ENCODE assay signal across 30 mouse cellular contexts in genomic region chr2:140769473-140769872, GRCm38 (mm10).
"Had no signal": no experiment of that assay in that cellular context is flagged by ENCODE, and none has a peak within 500 bp of the region (broad histone marks: within the 10 kb centered on the region; RNA-seq: fewer than 3 reads in every experiment).

No protein-coding gene starts in this region.

- H3K27me3 ChIP-seq: limb, embryonic 12.5 days; limb, embryonic 13.5 days; limb, embryonic 15.5 days; liver, embryonic 12.5 days; liver, embryonic 13.5 days; liver, embryonic 15.5 days; lung, embryonic 15.5 days; megakaryocyte, embryonic 14.5 days; midbrain, embryonic 12.5 days; midbrain, embryonic 13.5 days; midbrain, embryonic 15.5 days had no signal

- H3K4me2 ChIP-seq: limb, embryonic 12.5 days; limb, embryonic 13.5 days; limb, embryonic 15.5 days; liver, embryonic 11.5 days; liver, embryonic 12.5 days; liver, embryonic 13.5 days; liver, embryonic 15.5 days; lung, embryonic 15.5 days; midbrain, embryonic 11.5 days; midbrain, embryonic 12.5 days; midbrain, embryonic 13.5 days; midbrain, embryonic 15.5 days had no signal

- H3K27ac ChIP-seq: left cerebral cortex, adult 2 months; limb, embryonic 10.5 days; limb, embryonic 12.5 days; limb, embryonic 13.5 days; limb, embryonic 15.5 days; liver, embryonic 12.5 days; liver, embryonic 13.5 days; liver, embryonic 14.5 days; liver, embryonic 15.5 days; lung, embryonic 15.5 days; macrophage; midbrain, embryonic 12.5 days; midbrain, embryonic 13.5 days; midbrain, embryonic 15.5 days had no signal

- ATAC-seq: liver, embryonic 12.5 days; liver, postnatal 0 days; lung, postnatal 0 days; midbrain, embryonic 13.5 days; midbrain, embryonic 15.5 days; midbrain, embryonic 16.5 days had no signal

- DNase-seq: left cerebral cortex, postnatal 4 days; liver; liver, embryonic 13.5 days; liver, postnatal 0 days; lung, adult 2 months; lung, postnatal 10 days; lung, postnatal 14 days; lung, postnatal 36 days; lung, postnatal 4 days; midbrain, embryonic 14.5 days had no signal

- H3K4me3 ChIP-seq: left cerebral cortex, adult 2 months; limb, embryonic 10.5 days; limb, embryonic 12.5 days; limb, embryonic 13.5 days; limb, embryonic 15.5 days; liver, embryonic 12.5 days; liver, embryonic 13.5 days; liver, embryonic 15.5 days; lung, embryonic 15.5 days; megakaryocyte, embryonic 14.5 days; midbrain, embryonic 10.5 days; midbrain, embryonic 12.5 days; midbrain, embryonic 13.5 days; midbrain, embryonic 15.5 days; myocyte had no signal

- H3K36me3 ChIP-seq: limb, embryonic 10.5 days; limb, embryonic 12.5 days; limb, embryonic 13.5 days; limb, embryonic 15.5 days; liver, embryonic 12.5 days; liver, embryonic 13.5 days; liver, embryonic 15.5 days; lung, embryonic 15.5 days; midbrain, embryonic 10.5 days; midbrain, embryonic 12.5 days; midbrain, embryonic 13.5 days; midbrain, embryonic 15.5 days had no signal

- H3K9me3 ChIP-seq: limb, embryonic 10.5 days; limb, embryonic 12.5 days; limb, embryonic 13.5 days; limb, embryonic 15.5 days; liver, embryonic 12.5 days; liver, embryonic 13.5 days; liver, embryonic 15.5 days; lung, embryonic 15.5 days; megakaryocyte, embryonic 14.5 days; midbrain, embryonic 10.5 days; midbrain, embryonic 12.5 days; midbrain, embryonic 13.5 days; midbrain, embryonic 15.5 days had no signal

- H3K9ac ChIP-seq: limb, embryonic 12.5 days; limb, embryonic 13.5 days; limb, embryonic 15.5 days; liver, embryonic 12.5 days; liver, embryonic 13.5 days; liver, embryonic 14.5 days; liver, embryonic 15.5 days; liver, postnatal 0 days; lung, embryonic 15.5 days; midbrain, embryonic 12.5 days; midbrain, embryonic 13.5 days; midbrain, embryonic 15.5 days had no signal

- H3K4me1 ChIP-seq: limb, embryonic 10.5 days; limb, embryonic 12.5 days; limb, embryonic 13.5 days; limb, embryonic 15.5 days; liver, embryonic 12.5 days; liver, embryonic 13.5 days; liver, embryonic 15.5 days; lung, embryonic 15.5 days; megakaryocyte, embryonic 14.5 days; midbrain, embryonic 12.5 days; midbrain, embryonic 13.5 days; midbrain, embryonic 15.5 days had no signal
